Mouse (Mus musculus) heart, embryonic 12.5 days (tissue): ENCODE measurements around the gene Map3k14. TPM values are rescaled to one million over a fixed set of nuclear protein-coding genes. Genes with fewer than 3 reads are reported as not detected.
A peak's percentile ranks its signal among the peaks of the same experiment; 100 is the strongest.

Experiments used
- ATAC-seq: fragments of 200-750 bp; cut with Nextera tagmentation; 2 replicates; pipeline ENCODE4 v1.8.0; 2017; ENCODE audit warnings: moderate TSS enrichment, moderate library complexity; ENCODE audit not compliant: insufficient number of reproducible peaks, low FRiP score
- H3K27ac ChIP-seq: fragments of 300-500 bp; sonication (generic); 2 replicates; pipeline ENCODE4 v1.5.1; 2016; ENCODE audit warnings: mild to moderate bottlenecking, moderate library complexity; ENCODE audit not compliant: poor library complexity, severe bottlenecking
- H3K27me3 ChIP-seq: fragments of 300-500 bp; sonication (generic); replicated peaks from 2 replicates; pipeline ENCODE4 v1.6.1; 2016; ENCODE audit warnings: mild to moderate bottlenecking, moderate library complexity
- H3K36me3 ChIP-seq: fragments of 300-500 bp; sonication (generic); 2 replicates; pipeline ENCODE4 v1.6.1; 2016; ENCODE audit warnings: mild to moderate bottlenecking, moderate library complexity
- H3K4me1 ChIP-seq: fragments of 300-500 bp; sonication (generic); replicated peaks from 2 replicates; pipeline ENCODE4 v1.6.1; 2016; ENCODE audit warnings: mild to moderate bottlenecking
- H3K4me2 ChIP-seq: fragments of 300-500 bp; sonication (generic); 2 replicates; pipeline ENCODE4 v1.6.1; 2016; ENCODE audit warnings: mild to moderate bottlenecking, moderate library complexity
- H3K4me3 ChIP-seq: fragments of 300-500 bp; sonication (generic); 2 replicates; pipeline ENCODE4 v1.5.1; 2016; ENCODE audit warnings: mild to moderate bottlenecking
- H3K9ac ChIP-seq: fragments of 300-500 bp; sonication (generic); 2 replicates; pipeline ENCODE4 v1.6.1; 2016; ENCODE audit warnings: mild to moderate bottlenecking, moderate library complexity
- H3K9me3 ChIP-seq: fragments of 300-500 bp; sonication (generic); replicated peaks from 2 replicates; pipeline ENCODE4 v1.6.1; 2016; ENCODE audit warnings: mild to moderate bottlenecking, moderate library complexity
- WGBS: fragments of 180-500 bp; shearing (Covaris S2); methylation state at CpG from one replicate; pipeline ENCODE4 v1.1.7; 2016; 5-methylcytosine and 5-hydroxymethylcytosine counted together
- polyA plus RNA-seq: library from polyadenylated mRNA; unstranded; fragments of >200 nt; fragmentation: Nextera tagmentation; extraction: Ambion mirVana; gene quantifications from 2 replicates; pipeline ENCODE4 v1.2.1, GENCODE M21; 2016

Map3k14 gene
- polyA plus RNA-seq, 1 experiment from 2014 or later, result 2.0 TPM

DNA sequence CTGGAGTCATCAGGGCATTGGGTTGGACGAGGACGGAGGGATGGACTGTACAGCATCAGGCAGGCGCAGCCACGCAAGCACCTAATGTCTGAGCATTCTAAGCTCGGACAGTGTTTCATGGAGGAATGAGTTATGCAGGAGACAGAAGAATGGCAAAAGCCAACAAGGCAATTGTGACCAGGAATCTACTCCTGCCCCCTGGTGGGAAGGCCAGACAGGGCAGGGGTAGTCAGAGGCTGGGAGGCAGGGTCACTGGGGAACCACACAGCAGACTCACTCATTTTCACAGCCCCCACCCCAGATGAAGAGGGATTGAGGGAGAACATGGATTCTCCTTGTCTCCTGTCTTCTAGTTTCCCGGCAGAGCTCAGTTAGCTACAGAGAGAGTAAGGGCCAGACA, 4.7 kb upstream of the Map3k14 start:
- Histone ChIP-seq H3K9me3 (no peaks in the 10 kb centered on the region), H3K4me3 (no peak overlapping the region), H3K27ac (no peak overlapping the region), H3K27me3 (no peaks in the 10 kb centered on the region), H3K36me3 (no peaks in the 10 kb centered on the region), H3K4me2 (no peak overlapping the region), H3K9ac (no peak overlapping the region), H3K4me1 (peaks cover 7% of the 10 kb centered on the region; the same call in 1 of the 2 replicates)
- WGBS, result 70% methylated on average over 6 of the region's 6 CpGs
- ATAC-seq, result no peak

DNA sequence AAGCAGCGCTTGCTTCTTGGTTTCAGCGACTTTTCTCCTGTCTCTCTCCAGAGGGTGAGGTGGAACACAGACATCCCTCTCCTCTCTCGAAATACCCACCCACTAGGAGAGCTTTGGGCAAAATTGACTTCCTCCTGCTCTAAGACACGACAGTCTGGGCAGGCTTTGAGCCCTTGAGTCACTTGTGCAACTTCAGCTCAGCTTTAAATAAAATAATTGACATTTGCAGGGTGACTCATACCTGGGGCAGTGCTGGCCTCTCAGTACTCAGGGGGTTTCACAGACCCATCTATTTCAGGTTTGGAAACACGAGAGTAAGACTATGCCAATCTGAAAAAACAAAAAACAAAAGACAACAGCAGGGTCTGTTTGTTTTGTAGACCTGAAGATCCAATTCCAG, 2.2 kb upstream of the Map3k14 start:
- no peak overlapping the region for H3K4me3 ChIP-seq
- no peaks in the 10 kb centered on the region for H3K27me3 ChIP-seq
- no peak overlapping the region for H3K27ac ChIP-seq
- no peak overlapping the region for H3K4me2 ChIP-seq
- H3K4me1 ChIP-seq, result peaks cover 17% of the 10 kb centered on the region
- H3K9me3 ChIP-seq, result no peaks in the 10 kb centered on the region
- no peaks in the 10 kb centered on the region for H3K36me3 ChIP-seq
- ATAC-seq, result no peak
- 72% methylated on average over 5 of the region's 5 CpGs for WGBS
- H3K9ac ChIP-seq, result no peak overlapping the region

DNA sequence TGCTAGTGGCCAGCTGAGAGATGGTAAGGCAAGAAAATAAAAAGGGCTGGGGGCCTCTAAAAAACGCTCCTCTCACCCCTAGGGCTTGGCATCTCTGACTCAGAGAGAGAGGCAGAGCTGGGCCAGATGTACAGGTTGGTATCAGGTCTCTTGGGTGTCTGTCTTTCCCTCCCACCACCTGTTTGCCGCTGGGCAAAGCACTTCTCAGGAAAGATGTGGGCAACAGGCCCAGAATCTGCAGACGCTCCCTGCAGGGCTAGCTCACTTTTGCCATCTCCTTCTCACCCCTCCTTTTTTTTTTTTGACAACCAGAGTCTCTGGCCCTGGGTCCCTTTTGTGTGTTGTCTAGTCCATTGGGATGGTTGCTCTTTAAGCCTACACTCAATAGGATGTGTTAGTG, 1.6 kb upstream of the Map3k14 start:
- Histone ChIP-seq H3K9ac (no peak overlapping the region), H3K4me1 (peaks cover 17% of the 10 kb centered on the region), H3K9me3 (no peaks in the 10 kb centered on the region), H3K4me2 (no peak overlapping the region), H3K27me3 (no peaks in the 10 kb centered on the region), H3K4me3 (no peak overlapping the region), H3K36me3 (no peaks in the 10 kb centered on the region), H3K27ac (no peak overlapping the region)
- ATAC-seq, result no peak
- 80% methylated on average over 3 of the region's 3 CpGs for WGBS

DNA sequence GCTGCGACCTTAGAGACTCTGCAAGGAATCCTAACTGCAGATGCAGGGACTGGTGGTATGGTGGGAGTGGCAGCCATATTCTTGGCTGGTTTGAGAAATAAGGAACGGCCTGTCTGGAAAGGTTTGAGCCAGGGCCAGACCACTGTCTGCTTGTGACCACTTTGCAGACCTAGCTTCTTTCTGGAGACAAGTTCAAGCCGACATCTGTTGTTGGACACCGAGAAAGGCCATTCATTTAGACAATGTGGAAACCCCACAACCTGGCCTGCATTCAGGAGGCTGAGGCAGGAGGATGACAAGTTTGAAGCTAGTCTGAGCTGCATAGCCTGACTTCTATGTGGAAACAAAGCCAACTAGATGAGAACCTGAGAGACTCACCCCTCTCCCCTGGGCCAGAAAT, 1.1 kb upstream of the Map3k14 start:
- H3K4me2 ChIP-seq, result peak overlapping the region; percentile 86
- H3K27ac ChIP-seq, result peak overlapping the region; percentile 73; the same call in 1 of the 2 replicates
- no peaks in the 10 kb centered on the region for H3K36me3 ChIP-seq
- WGBS, result 80% methylated on average over 4 of the region's 4 CpGs
- H3K4me1 ChIP-seq, result peaks cover 22% of the 10 kb centered on the region
- no peak for ATAC-seq
- no peaks in the 10 kb centered on the region for H3K27me3 ChIP-seq
- H3K9ac ChIP-seq, result no peak overlapping the region; the same call in 1 of the 2 replicates
- H3K9me3 ChIP-seq, result no peaks in the 10 kb centered on the region
- H3K4me3 ChIP-seq, result no peak overlapping the region

DNA sequence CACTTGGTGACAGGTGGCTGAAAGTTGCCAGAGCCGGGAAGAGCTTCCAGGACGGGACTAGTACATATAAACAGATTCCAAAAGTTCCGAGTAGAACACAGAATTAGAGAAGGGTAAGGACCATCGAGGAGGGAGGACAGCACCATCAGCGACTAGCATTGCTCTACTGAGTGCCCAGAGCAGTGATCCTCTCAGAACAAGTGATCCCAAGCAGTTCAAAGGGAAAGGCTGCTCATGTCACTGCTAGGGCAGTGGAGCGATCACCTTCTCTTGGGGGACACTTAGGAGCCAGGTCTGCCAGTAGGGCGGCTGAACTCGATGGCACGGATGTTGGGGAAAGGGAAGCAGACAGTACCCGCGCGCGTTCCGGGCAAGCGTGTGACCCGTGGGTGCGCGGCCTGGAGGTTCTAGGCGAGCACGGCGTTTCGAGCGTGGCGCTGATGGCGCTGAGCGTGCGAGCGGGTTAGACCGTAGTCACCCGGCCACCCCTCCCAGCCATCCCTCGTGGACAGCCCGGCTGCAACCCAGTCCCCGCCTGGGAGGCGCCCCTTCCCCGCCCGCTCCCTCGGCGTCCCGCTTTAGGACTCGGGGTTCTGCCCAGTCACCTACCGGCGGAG, 435 bp downstream of the Map3k14 start:
- Histone ChIP-seq H3K36me3 (no peaks in the 10 kb centered on the region), H3K27me3 (no peaks in the 10 kb centered on the region), H3K9ac (peak overlapping the region; percentile 77), H3K9me3 (no peaks in the 10 kb centered on the region), H3K4me1 (peaks cover 36% of the 10 kb centered on the region), H3K27ac (peak overlapping the region; percentile 40), H3K4me2 (peak overlapping the region; percentile 86), H3K4me3 (peak overlapping the region; percentile 57)
- under 1% methylated on average over 42 of the region's 42 CpGs for WGBS
- ATAC-seq, result no peak

GRCm38 (mm10) chr11:103265856-103266255, 1.4 kb downstream of the Map3k14 start:
- H3K36me3 ChIP-seq, result no peaks in the 10 kb centered on the region
- 55% methylated on average over 2 of the region's 2 CpGs for WGBS
- peak overlapping the region; percentile 86 for H3K4me2 ChIP-seq
- H3K27me3 ChIP-seq, result no peaks in the 10 kb centered on the region
- ATAC-seq, result no peak
- H3K9me3 ChIP-seq, result no peaks in the 10 kb centered on the region
- H3K4me1 ChIP-seq, result peaks cover 38% of the 10 kb centered on the region
- no peak overlapping the region for H3K9ac ChIP-seq
- no peak overlapping the region for H3K27ac ChIP-seq
- H3K4me3 ChIP-seq, result peak overlapping the region; percentile 57; the same call in 1 of the 2 replicates

- no peak overlapping the region for H3K4me2 ChIP-seq
- no peaks in the 10 kb centered on the region for H3K36me3 ChIP-seq
- H3K4me1 ChIP-seq, result peaks cover 41% of the 10 kb centered on the region
- no peak overlapping the region for H3K27ac ChIP-seq
- ATAC-seq, result no peak
- H3K9me3 ChIP-seq, result no peaks in the 10 kb centered on the region
- H3K27me3 ChIP-seq, result no peaks in the 10 kb centered on the region
- WGBS, result 66% methylated on average over 7 of the region's 7 CpGs
- H3K9ac ChIP-seq, result no peak overlapping the region
- H3K4me3 ChIP-seq, result no peak overlapping the region
These were observed 2.1 kb downstream of the Map3k14 start for GRCm38 (mm10) chr11:103265211-103265610.

- no peak overlapping the region for H3K27ac ChIP-seq
- H3K9me3 ChIP-seq, result no peaks in the 10 kb centered on the region
- no peak overlapping the region for H3K4me3 ChIP-seq
- no peak overlapping the region for H3K4me2 ChIP-seq
- H3K27me3 ChIP-seq, result no peaks in the 10 kb centered on the region
- no peak for ATAC-seq
- H3K36me3 ChIP-seq, result no peaks in the 10 kb centered on the region
- 85% methylated on average over 20 of the region's 20 CpGs for WGBS
- no peak overlapping the region for H3K9ac ChIP-seq
- H3K4me1 ChIP-seq, result peaks cover 41% of the 10 kb centered on the region
These were observed 2.8 kb downstream of the Map3k14 start for GRCm38 (mm10) chr11:103264427-103265005.

DNA sequence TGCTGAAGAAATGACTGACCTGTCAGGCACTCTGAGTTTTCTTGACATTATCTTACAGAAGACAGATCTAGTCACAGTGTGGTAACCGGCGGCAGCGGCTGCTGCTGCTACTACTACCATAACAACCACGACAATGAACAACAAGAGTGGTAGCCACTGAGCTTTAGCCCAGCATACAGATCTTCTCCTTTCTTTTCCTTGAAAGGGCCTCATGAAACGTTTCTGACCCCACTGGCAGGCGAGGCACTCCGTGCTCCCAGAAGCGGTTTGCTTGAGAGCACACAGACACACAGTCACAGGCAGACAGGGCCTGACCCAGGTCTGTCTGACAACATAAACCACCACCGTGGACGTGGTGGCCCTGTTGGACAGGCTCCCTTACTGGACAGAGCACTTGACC, 3.7 kb downstream of the Map3k14 start:
- H3K4me3 ChIP-seq, result no peak overlapping the region
- H3K4me2 ChIP-seq, result no peak overlapping the region
- H3K9ac ChIP-seq, result 0 out of 2 replicates have a peak overlapping the region, but pooled peaks have one; percentile 9
- 52% methylated on average over 10 of the region's 10 CpGs for WGBS
- no peaks in the 10 kb centered on the region for H3K36me3 ChIP-seq
- H3K4me1 ChIP-seq, result peaks cover 41% of the 10 kb centered on the region
- no peaks in the 10 kb centered on the region for H3K9me3 ChIP-seq
- no peaks in the 10 kb centered on the region for H3K27me3 ChIP-seq
- no peak for ATAC-seq
- no peak overlapping the region for H3K27ac ChIP-seq

DNA sequence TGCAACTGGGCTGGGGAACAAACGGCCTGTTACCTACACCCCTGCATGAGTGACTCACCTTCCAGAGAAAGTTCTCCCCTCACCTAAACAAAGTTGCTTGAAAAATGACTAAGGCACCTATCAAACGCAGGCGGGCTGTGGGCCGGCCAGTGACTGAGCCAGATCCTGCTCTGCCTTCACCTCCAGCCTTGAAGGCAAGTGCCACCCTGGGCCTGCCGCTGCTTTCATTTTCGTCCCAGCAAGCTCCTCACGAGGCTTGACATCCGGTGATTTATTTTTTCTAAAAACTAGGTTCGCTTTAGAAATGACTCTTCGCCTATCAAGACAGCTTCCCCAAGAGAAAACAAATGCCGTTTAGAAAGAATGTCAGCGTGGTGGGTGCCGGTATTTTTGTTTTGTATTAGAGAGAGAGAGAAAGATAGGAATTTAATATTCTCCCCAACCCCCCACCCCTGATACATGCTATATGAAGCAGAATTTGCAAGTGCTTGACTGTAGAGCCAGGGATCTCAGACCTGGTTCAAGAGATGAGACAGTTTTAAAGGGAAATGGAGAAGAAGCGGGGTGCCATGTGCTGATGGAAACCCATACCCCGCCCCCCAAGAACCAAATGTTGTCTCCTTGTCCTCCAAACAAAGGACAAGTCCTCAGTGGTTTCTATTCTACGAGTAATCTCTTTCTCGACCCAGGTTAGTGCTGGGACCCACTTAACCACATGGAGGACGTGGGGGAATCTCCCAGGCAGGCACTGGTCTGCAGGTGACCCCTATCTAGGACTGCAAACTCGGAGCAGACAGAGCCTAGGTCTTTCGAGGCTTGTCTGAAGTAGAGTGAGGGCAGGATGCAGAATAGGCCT, 4.6 kb downstream of the Map3k14 start:
- WGBS, result 59% methylated on average over 20 of the region's 20 CpGs
- peak overlapping the region; percentile 48; the same call in 1 of the 2 replicates for H3K9ac ChIP-seq

More for the DNA sequence above, 4.6 kb downstream of the Map3k14 start:
- Histone ChIP-seq H3K27ac (0 out of 2 replicates have a peak overlapping the region, but pooled peaks have one; percentile 19), H3K4me2 (peak overlapping the region; percentile 41; the same call in 1 of the 2 replicates), H3K36me3 (no peaks in the 10 kb centered on the region), H3K4me1 (peaks cover 34% of the 10 kb centered on the region), H3K9me3 (no peaks in the 10 kb centered on the region), H3K27me3 (no peaks in the 10 kb centered on the region), H3K4me3 (no peak overlapping the region)
- no peak for ATAC-seq
